Mouse (Mus musculus) NIH3T3 (cell line): Measurements from ENCODE around the gene Surf6.
"Not testable (repeated sequence)": the region's sequence is repeated elsewhere in the genome, so short reads cannot be mapped to it uniquely, and the experiment has no call there.

Source experiments
- DNase-seq: peaks from one replicate; pipeline ENCODE4 v3.0.0-alpha.2; 2012; ENCODE audit warnings: low read depth

Surf6 gene

GRCm38 (mm10) chr2:26913416-26914147 lies 10.9 kb upstream of the Surf6 start:
- DNase-seq, result no peak

- no peak for DNase-seq
Observed at GRCm38 (mm10) chr2:26912253-26912770, 9.6 kb upstream of the Surf6 start.

GRCm38 (mm10) chr2:26910994-26911765 lies 8.5 kb upstream of the Surf6 start:
- peak; percentile 67 for DNase-seq

- peak; percentile 100 for DNase-seq
Observed at GRCm38 (mm10) chr2:26910124-26910993, 7.7 kb upstream of the Surf6 start, which contains the start of the genes Med22 and Rpl7a. Med22 (minus strand) TSS chr2:26910677. Rpl7a (plus strand) TSS chr2:26910764.

- DNase-seq, result no peak
Observed at GRCm38 (mm10) chr2:26909387-26909784, 6.7 kb upstream of the Surf6 start.

- no peak for DNase-seq
Observed at GRCm38 (mm10) chr2:26908710-26909386, 6.2 kb upstream of the Surf6 start.

GRCm38 (mm10) chr2:26907109-26907508 lies 4.4 kb upstream of the Surf6 start:
- peak; percentile 76 for DNase-seq

GRCm38 (mm10) chr2:26906431-26906830 lies 3.8 kb upstream of the Surf6 start:
- no peak for DNase-seq

- no peak for DNase-seq
Observed at GRCm38 (mm10) chr2:26905936-26906335, 3.3 kb upstream of the Surf6 start.

- no peak for DNase-seq
Observed at GRCm38 (mm10) chr2:26903311-26903710, 632 bp upstream of the Surf6 start.

- no peak for DNase-seq
Observed at GRCm38 (mm10) chr2:26901834-26902400, 762 bp downstream of the Surf6 start.

GRCm38 (mm10) chr2:26900731-26901130 lies 1.9 kb downstream of the Surf6 start:
- peak; percentile 63 for DNase-seq

GRCm38 (mm10) chr2:26895898-26896297 lies 6.8 kb downstream of the Surf6 start:
- no peak for DNase-seq

GRCm38 (mm10) chr2:26886170-26886569 lies 16.5 kb downstream of the Surf6 start:
- not testable (repeated sequence) for DNase-seq

- not testable (repeated sequence) for DNase-seq
Observed at GRCm38 (mm10) chr2:26885541-26885940, 17.1 kb downstream of the Surf6 start.

GRCm38 (mm10) chr2:26878571-26878970 lies 24.1 kb downstream of the Surf6 start:
- no peak for DNase-seq

GRCm38 (mm10) chr2:26870666-26871065 lies 32.0 kb downstream of the Surf6 start:
- DNase-seq, result no peak

- DNase-seq, result no peak
Observed at GRCm38 (mm10) chr2:26864879-26865278, 37.8 kb downstream of the Surf6 start, which contains the start of gene Abo. Abo (minus strand) TSS chr2:26864979.

GRCm38 (mm10) chr2:26862856-26863255 lies 39.8 kb downstream of the Surf6 start:
- DNase-seq, result no peak

- peak; percentile 61 for DNase-seq
Observed at GRCm38 (mm10) chr2:26847706-26848105, 55.0 kb downstream of the Surf6 start.
